Mouse (Mus musculus) lung, adult 2 months (tissue): ENCODE data around the gene Midn.

Experiments
- CTCF ChIP-seq: fragments of 200-500 bp; IDR thresholded peaks from 2 replicates; pipeline ENCODE4 v1.5.1; 2011; ENCODE audit warnings: mild to moderate bottlenecking, low read length, control low read depth; ENCODE audit not compliant: insufficient read depth
- POLR2A ChIP-seq: fragments of 200-500 bp; IDR thresholded peaks from 2 replicates; pipeline ENCODE4 v1.6.1; 2011; ENCODE audit warnings: low read depth, mild to moderate bottlenecking, control low read depth, low read length, borderline replicate concordance; ENCODE audit errors: extremely low read depth

DNA sequence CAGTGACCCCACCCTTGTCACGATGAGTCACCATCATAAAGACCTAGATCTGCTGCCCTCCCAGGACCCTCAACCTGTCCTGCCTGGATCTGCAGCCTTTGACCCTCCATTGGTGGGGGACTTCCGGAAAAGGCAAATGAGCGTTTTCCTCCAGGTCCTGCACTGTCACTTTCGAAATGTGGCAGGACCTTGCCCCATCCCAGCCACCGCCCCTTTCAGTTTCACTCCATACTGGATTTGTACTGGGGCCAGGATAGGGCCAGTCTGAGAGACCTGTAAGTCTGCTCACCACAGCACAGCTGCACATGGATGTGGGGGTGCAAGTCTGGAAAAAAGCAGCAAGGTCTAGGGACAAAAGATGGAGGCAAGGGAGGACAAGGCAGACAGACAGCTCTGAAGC is 49.4 kb upstream of the Midn start:
- no peak for TF ChIP-seq CTCF
- TF ChIP-seq POLR2A: no peak
